Mouse (Mus musculus): ENCODE measurements around the gene Osbp2.
"Not testable (repeated sequence)": the region's sequence is repeated elsewhere in the genome, so short reads cannot be mapped to it uniquely, and the experiment has no call there.

Osbp2 gene

DNA sequence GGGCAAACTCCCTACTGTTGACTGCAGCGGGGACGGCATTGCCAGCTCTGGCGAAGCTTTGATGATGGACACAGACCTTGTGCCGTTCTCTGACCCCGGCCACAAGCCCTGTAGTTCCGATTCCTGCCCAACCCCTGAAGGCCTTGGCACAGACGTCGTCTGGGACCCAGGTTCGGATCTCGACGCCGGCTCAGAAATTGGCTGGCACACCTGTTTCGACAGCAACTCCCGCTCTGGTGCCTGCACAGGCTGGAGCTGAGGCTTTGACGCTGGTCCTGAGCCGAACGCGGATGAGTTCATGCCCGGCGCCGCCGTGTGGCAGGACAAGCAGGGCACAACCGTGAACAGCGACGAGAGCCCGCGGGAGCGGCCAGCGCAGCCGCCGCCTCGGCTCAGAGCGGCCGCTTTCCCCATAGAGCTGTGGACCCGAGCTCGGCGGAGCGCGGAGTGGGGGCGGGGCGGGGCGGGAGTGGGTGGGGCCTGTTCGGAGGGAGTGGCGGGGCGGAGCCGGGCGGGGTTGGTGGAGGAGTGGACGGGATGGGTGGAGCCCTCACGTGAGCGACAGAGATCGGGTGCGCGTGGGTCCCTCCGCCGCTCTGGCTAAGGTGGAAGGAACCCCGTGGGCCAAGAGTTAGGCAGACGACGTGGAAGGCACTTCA is at the start of gene Osbp2:
Osbp2 (minus strand) TSS at position 450 of the 659 bp plus-strand sequence.
- in situ Hi-C loops (cut with MseI, MboI), result no loop called here

DNA sequence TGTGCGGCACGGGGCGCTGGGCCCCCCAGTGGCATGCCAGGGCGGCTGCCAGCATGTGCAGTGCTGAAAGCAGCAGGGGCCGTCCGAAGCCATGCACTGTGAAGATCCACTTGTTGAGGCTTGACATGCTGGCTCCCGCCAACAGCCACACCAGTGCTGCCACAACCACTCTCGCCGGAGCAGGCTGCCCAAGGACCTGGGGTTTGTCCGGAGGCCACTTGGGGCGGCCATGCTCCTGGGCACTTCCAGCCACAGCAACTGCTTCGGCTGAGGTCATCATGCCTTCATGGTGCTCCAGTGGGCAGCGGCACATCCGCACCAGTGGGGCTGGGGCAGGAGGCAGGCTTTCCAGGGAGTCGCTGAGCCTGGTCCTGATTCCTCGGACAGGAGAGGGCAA is 49.2 kb upstream of the Osbp2 start:
- in situ Hi-C loops (cut with MseI, MboI), result no loop called here

DNA sequence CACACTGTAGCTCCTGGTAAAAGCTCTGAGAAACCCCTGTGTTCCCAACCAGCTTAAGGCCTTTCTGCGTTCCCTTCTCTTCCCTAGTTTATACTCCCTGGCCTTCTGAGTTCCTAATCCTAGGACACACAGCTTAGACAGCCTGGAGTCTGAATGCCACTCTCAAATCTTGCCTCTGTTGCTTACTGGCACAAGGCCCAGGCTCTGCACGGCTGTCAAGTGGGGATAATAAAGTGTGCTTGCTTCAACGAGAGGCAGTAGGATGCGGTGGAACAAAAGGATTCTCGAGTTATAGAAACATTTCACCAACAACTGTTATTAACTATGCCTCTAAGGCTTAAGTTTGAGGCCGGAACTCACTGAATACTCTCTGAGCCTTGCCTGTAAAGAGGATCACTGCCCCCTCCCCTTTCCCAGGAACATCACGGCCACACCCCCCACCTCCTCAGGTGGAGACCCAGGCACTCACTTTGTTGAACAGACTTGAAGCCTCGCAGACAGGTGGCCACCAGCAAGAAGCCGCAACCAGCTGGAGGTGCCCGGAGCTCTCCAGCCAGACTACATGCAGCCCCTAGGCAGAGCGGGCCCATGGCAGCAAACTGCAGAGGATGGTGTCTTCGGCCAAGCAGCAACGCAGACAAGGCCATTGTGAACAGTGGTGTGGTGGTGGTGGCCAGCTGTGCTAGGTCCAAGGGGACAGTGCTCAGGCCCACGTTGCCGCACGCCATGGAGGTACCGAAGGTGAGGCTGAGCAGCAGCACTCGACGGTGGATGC is 48.6 kb upstream of the Osbp2 start:
- in situ Hi-C loops (cut with MseI, MboI), result no loop called here

DNA sequence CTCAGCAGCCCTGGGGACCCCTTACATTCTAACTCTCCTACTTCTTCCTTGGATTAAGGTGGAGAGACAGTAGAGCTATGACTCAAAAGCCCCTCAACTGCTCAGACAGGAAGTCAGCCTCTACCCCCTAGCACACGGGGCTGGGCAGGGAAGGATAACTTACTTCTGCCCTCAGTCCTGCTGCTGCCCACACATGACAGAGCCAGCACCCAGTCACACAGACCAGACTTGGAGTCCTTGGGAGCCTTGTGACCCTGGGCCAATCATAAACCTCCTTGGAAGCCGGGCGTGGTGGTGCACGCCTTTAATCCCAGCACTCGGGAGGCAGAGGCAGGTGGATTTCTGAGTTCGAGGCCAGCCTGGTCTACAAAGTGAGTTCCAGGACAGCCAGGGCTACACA is 47.7 kb upstream of the Osbp2 start:
- in situ Hi-C loops (cut with MseI, MboI), result not testable (repeated sequence)

DNA sequence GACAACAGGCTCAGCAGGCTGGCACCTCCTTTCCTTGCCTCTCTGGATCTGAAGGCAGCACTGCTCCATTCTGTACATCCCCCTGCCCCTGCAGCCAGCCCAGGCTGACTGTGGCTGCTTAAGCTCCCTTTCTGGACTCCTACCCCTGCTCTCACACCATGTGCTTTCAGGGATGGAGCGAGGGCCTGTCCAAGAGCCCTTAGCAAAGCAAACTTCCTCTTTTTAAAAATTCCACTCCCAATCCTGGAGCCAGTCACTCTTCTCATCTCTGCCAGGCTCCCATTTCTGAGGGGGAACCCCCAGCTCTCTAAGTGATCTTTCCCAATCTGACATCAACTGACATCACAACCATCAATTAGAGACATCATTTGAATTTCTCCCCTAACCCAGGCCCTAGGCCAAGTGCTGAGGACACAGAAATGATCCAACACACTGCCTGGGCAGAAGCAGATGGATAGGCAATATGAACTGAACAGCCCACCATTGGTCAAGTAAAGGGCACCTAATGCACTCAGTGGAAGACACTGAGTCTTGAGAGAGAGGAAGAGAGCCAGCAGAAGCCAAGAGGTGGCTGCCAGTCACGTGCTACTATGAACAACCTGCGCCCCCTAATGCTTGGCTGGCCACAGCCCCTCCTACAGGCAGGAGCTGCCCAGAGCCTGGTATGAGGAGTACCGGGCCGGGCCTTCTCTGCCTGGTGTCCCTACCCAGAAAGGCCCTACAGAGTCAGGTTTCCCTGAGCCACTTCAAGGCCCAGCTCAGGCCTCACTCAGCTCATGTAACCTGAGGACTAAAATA is 47.0 kb upstream of the Osbp2 start:
- in situ Hi-C loops (cut with MseI, MboI), result no loop called here

GRCm38 (mm10) chr11:3909236-3909635 is 45.5 kb upstream of the Osbp2 start:
- in situ Hi-C loops (cut with MseI, MboI), result no loop called here

- in situ Hi-C loops (cut with MseI, MboI), result no loop called here
These were observed 41.7 kb upstream of the Osbp2 start for GRCm38 (mm10) chr11:3905446-3905845.

DNA sequence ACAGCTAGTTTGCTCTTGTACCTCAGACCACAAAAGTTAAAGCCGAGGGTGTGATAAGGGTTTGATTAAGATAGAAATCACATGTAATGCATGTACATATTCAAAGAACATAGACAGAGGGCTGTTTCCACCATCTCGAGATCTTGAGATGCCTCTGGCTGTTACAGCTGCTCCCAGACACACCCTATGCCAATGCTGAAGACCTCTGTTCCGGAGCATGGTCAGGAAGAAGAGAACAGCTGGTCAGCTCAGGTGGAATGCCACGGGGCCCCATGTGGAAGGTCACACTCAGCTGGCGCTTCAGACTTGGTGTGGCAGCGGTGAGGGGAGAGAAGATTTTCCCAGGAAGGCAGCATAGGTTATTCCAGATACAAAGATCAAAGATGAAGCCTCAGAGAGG is 41.0 kb upstream of the Osbp2 start:
- in situ Hi-C loops (cut with MseI, MboI), result no loop called here

- in situ Hi-C loops (cut with MseI, MboI), result no loop called here
These were observed 39.3 kb upstream of the Osbp2 start for GRCm38 (mm10) chr11:3903046-3903445.

GRCm38 (mm10) chr11:3902516-3902915 is 38.8 kb upstream of the Osbp2 start:
- in situ Hi-C loops (cut with MseI, MboI), result no loop called here

DNA sequence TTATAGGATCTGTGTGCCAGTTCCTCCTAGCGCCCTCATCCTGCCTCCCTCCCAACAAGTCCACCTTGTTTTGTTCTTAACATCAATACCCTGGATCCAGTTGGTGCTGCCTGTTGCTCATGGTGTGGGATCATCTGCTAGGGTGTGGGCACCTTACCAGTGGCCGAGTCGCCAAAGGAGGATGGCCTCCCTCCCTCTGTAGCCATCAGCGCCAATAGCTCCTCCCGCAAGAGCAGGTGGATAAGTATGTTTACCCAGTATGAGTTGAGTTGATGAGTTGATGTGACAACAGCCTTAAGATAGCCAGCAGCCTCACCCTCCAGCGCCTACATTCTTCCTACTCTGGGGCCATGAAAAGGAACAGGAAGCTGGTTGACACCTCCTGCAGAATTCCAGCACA is 36.6 kb upstream of the Osbp2 start:
- in situ Hi-C loops (cut with MseI, MboI), result no loop called here

DNA sequence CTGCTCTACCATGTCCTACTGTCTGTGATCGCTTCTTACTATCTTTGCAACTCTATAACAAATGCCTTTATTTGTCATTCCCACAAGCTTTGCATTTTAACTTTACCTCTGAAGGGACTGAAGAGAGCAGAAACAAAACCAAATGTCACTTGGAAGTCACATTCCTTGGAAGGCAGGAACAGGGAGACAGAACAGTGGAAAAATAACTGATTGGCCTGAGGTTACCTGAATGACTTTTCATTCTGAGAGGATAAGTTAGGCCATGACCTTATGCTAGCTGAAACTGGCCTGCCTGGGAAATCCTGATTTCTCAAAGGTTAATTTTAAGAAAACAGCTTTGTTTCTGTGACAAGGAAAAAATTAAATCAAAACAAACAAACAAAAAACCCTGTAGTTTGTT is 32.2 kb upstream of the Osbp2 start:
- in situ Hi-C loops (cut with MseI, MboI), result no loop called here

DNA sequence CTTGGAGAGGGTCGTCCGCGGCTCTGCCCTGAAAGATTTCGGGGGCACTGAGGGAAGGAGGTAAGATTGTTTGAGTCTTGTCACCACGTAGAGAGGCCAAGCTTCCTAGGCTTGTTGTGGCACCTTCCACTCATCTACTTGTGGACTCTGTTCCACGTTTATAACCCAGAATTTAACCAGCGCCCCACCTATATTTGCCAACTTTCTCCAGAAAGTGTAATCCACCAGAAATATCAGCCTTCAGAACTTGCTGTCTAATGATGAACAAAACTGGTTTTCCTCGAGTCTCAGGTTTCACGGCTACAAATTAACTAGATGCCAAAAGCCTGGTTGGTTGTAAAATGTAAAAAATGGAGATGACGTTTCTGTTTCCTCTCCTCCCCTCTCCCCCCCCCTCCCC is 31.8 kb upstream of the Osbp2 start:
- in situ Hi-C loops (cut with MseI, MboI), result no loop called here

GRCm38 (mm10) chr11:3894406-3895281 is 30.9 kb upstream of the Osbp2 start, which contains the start of the genes 4921536K21Rik and Dusp18:
4921536K21Rik (minus strand) TSS chr11:3895098.
Dusp18 (plus strand) TSS chr11:3895240.
- in situ Hi-C loops (cut with MseI, MboI), result no loop called here

- in situ Hi-C loops (cut with MseI, MboI), result no loop called here
These were observed 30.3 kb upstream of the Osbp2 start for GRCm38 (mm10) chr11:3893970-3894369.

DNA sequence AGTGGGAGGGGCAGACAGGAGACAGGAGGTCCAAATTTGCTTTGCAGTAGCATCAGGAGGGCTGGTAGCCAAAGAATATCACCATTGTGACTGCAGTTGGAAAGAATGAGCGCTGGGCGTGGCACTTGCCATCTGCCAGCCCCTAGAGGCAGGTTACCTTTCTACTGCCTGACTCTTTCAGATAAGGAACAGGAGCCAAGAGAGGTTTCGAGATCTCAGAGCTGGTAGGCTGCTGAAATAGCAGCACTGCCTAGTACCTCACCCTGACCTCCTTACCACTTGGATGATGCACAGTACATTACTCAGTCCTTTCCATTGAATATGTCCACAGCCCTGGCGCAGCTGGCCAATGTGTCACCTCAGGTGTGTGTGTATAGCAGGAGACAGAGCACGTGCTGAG is 23.6 kb upstream of the Osbp2 start:
- in situ Hi-C loops (cut with MseI, MboI), result no loop called here

DNA sequence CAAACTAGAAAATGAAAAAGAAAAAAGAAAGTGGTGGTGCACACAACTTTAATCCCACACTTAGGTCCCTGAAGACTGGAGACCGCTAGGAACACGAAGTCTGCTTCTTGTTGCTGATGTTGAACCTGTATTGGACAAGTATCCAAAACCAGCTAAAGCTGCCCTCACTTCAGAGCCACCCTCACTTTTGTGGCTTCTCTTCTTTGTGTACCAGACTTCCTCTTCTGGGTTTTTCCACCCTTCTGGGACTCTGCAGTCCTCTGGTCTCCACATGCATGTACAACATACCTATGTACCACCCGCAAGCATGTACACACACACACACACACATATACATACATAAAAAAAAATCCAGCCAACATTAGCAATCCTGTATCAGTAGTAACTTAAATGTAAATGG is 20.0 kb upstream of the Osbp2 start:
- in situ Hi-C loops (cut with MseI, MboI), result no loop called here

GRCm38 (mm10) chr11:3879836-3880235 is 16.1 kb upstream of the Osbp2 start:
- in situ Hi-C loops (cut with MseI, MboI), result no loop called here

DNA sequence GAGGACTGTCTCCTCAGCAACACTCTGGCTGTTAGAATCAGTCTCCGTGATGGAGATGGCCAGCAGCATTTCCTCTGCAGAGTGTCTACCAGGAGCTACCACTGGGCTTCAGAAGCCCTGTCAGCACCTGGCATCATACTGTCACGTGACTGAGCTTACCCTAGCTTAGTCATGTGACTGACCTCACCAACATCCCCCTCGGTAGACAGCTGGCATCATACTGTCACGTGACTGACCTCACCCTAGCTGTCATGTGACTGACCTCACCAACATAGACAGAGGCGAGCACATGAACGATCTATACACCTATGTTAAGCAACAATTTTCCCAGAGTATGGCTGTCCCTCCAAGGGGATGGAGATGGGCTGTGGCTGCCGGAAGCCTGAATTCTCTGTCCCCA is 15.0 kb upstream of the Osbp2 start:
- in situ Hi-C loops (cut with MseI, MboI), result no loop called here

DNA sequence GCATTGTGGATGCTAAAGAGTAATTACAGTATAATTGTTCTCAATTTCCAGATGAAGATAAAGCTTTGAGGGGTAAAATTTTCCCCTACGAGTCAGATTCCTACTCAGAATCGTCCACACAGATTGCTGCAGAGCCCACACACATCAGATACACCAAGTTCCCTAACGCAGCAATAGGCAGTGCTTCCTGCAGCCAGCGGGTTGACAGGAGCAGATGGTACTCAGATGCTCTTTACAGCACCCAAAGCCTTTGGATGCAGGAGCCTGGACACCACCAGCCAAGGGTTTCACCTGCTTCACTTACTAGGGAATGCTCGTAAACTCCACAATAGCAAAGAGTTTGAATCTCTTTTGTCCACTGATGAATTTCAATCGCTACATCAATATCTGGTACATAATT is 12.7 kb upstream of the Osbp2 start:
- in situ Hi-C loops (cut with MseI, MboI), result no loop called here

GRCm38 (mm10) chr11:3864343-3864742 is 640 bp upstream of the Osbp2 start:
- in situ Hi-C loops (cut with MseI, MboI), result no loop called here

All from mouse trophoblast stem cell (cell line).